Mouse (Mus musculus): Measurements from ENCODE around the gene Mlh1.

Mlh1 gene

DNA sequence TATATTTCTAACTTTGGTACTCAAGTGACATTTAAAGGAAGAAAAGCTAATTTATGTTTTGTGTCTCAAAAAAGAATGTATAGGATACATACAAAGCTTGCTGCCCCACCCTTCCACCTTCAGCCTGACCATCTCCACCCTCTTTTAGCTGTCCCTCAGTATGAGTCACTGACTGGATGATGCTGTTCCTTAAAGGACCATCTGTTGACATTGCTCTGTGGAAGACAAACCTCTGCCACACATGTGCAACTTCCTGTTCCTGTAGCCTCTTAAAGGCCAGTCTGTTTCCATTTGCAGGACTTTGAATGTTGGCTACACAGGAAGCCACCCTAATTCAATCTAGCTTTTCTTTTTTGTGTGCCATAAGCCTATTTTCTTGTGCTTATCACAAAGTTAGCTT is 55.2 kb downstream of the Mlh1 start:
- no peak for DNase-seq (ENCODE audit: low read depth)

DNA sequence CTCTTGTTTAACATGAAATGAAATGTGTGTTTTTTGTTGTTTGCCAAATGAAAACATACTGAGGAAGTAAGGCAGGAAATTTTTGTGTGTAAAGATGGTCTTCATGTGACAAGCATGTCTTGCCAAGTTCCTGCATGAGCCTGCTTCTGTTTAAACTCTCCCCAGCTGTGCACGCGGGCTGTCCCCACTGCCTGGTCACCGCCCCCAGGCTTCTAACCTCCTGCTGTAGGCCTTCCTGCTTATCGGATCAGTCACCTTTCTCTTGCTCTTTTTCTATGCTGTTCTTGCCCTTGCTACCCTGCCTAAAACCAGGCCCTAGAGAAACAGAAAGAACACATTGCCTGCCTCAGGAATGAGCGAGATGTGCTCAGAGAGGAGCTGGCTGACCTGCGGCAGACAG is 58.1 kb downstream of the Mlh1 start:
- DNase-seq (ENCODE audit: low read depth), result peak; percentile 21

DNA sequence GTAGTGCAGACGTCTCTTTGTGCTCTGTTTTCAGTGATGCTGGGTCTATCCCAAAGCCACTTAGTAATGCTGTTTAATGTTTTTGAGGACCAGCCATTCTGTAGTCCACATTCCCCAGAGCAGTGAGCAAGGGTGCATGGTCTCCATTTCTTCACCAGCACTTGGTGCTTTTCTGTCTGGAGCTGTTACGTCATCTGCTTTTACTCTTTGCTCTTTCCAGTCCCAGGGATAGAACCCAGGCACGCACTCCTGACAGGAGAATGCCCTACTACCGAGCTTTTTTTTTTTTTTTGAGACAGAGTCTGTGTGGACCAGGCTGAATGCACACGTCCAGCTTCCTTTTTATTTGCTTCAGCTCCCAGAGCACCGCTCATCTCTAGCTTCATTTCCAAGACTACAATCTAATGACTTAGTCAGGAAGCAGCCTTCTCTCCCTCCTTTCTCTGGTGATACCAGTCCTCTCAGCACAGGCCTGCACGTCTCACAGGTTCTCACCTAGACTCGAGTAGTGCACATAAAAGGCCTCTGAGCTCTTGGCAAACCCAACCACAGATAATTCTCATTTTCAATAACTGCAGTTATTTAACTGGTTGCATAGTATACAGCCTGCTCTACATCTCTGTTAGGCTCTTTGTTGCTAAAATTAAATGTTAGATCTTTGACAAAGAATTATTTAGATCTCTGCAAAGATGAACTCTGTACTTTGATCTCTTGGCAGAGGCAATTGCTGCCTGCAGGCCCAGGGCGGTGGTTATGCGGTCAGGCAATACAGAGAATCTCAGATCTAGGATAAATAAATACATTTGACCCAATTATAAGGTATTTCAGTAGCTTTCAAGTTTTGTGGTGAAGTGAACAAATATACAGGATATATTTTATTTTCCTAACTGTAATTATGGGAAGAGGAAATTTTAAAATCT is 60.2 kb downstream of the Mlh1 start:
- DNase-seq (ENCODE audit: low read depth), result no peak

DNA sequence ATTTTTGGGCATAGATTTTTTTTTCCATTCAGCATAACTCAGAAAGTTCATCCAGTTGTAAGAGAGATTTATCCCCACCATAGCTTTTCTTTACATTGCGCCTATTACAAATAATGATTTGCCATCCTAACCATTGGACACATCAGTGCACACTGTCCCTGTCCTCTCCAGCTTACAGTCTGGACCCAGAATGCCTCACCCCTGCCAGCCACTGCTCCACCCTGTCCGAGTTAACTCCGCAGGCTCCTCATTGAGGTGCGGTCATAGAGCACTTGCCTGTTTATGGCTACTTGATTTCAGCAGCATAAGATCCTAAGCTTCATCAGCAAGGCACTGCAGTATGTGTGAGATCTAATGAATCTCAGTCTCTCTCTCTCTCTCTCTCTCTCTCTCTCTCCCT is 61.2 kb downstream of the Mlh1 start:
- no peak for DNase-seq (ENCODE audit: low read depth)

DNA sequence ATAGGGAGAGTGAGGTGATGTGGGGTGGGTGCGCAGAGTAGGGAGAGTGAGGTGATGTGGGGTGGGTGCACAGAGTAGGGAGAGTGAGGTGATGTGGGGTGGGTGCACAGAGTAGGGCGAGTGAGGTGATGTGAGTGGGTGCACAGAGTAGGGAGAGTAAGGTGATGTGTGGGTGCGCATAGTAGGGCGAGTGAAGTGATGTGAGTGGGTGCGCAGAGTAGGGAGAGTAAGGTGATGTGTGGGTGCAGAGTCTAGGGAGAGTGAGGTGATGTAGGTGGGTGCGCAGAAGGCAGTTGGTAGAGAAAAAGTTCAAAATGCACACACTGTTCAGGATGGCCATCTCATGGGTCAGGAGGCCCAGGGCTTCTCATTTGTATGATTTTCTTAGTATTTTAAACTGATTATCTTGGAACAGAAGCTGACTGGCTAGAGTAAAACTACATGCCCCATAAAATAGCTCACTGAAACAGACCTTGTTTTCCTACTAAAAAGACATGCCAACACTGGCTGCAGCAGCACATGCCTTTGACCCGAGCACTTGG is 62.4 kb downstream of the Mlh1 start:
- DNase-seq (ENCODE audit: low read depth), result no peak

DNA sequence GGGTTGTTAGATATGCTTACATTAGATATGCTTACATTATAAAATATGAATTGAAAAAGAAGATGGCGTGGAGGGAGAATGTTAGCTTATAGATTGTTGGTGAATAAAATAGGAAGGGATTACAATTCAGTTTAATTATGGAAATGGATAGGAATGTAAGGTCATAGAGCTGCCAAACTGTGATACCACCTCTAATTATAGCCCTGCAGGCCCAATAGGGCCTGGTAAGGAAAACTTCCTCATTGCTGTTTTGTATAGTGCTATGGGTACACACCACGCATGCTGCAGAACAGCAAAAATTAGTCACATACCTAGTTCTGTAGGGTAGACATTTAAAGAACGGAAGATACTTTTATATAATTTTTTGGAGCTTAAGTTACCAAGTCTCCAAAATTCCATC is 63.4 kb downstream of the Mlh1 start:
- DNase-seq (ENCODE audit: low read depth), result no peak

DNA sequence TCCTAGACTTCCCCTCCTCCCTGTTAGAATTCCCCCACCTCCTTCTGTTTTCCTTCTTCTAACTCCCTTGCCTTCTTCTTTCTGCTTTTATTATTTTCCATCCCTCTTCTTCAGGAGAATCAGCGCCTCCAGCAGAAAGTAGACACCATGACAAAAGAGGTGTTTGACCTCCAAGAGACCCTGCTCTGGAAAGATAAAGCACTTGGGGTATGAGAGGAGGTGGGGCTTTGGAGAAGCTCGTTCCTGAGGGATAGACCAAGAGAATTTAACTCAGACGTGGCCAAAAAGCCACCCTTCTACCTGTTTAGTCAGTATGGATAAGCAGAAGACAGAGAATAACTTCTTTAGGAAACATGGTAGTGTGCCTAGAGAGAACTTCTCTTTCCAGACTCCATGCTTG is 63.9 kb downstream of the Mlh1 start:
- no peak for DNase-seq (ENCODE audit: low read depth)

DNA sequence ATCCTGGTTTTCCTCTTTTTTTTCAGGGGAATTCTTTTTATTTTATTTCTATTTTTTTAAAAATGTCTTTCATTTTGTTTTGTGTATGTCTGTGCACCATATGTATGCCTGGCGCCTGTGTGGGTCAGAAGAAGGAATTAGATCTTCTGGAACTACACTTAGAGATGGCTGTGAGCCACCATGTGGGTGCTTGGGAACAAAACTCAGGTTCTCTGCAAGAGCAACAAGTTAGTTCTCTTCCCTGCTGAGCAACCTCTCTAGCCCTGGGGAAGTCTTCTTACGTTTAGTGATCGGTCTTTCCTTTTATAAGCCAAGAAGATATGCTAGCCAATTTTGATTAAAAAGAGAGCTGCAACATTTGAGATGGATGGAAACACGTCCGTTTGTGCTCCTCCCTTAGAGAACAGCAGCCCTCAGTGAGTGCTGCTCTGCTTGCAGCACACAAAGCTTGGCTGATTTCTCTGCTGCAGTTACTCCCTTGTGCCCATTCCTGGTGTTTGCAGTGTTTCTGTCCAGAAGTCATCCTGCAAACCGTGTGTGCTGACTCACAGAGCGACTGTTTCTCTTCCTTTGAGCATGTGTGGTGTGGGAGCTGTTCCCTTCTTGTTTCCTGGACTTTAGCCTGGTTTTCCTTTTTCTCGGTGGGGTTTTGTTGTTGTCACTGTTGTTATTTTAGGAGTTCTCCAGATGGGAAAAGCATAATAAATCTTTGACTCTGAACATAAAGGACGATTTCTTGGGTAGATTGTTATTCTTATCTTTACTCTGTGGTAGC is 66.8 kb downstream of the Mlh1 start:
- DNase-seq (ENCODE audit: low read depth), result no peak

DNA sequence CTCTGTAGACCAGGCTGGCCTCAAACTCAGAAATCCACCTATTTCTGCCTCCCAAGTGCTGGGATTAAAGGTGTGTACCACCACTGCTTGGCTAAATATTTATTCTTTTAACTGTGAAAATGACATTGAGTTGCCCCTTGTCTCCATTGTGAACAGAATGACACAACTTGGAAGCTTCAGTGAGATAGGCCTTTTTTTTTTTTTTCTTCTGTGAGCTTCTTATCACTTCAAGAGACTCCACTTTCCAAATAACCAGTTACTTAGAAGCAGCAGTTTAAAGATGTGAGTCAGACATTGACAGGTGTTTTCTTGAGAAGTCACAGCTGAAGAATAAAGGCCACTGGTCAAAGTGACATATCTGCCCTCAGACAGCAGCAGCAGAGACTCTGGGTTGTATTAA is 71.4 kb downstream of the Mlh1 start:
- no peak for DNase-seq (ENCODE audit: low read depth)

DNA sequence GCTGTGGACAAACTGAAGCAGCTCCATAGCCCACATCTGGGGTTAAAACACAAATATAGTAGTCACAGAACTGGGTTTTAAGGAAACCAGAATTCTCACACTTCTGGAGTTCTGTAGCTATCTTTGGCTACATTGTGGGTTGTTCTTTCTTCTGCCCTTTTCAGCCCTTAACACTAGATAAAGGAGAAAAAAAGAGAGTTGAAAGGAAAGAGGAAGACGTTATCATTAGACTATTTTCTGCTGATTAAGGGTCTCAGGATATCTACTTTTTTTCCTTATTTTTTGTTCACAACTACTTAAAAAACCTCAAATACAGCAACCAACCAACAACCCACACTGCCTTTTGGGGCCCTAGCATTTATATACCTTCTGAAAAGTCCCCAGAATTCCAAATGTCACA is 73.3 kb downstream of the Mlh1 start:
- no peak for DNase-seq (ENCODE audit: low read depth)

DNA sequence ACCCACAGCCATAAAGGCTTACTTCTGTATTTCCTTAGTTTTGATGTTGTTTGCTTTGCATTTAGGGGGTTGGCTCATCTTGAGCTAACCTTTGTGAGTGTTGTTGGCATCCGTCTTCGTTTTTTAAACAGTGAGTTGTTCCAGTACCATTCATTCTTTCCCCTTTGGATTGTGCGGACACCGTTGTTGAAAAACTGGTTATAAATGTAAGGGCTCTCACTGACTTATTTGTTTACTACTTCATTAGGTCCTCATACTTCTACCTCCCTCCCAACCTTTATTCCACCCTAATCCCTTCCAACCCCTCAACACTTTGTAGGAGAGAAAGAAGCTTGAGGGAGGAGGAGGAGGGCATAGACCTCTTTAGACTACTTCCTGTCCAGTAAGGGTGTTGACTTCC is 73.9 kb downstream of the Mlh1 start:
- DNase-seq (ENCODE audit: low read depth), result no peak

DNA sequence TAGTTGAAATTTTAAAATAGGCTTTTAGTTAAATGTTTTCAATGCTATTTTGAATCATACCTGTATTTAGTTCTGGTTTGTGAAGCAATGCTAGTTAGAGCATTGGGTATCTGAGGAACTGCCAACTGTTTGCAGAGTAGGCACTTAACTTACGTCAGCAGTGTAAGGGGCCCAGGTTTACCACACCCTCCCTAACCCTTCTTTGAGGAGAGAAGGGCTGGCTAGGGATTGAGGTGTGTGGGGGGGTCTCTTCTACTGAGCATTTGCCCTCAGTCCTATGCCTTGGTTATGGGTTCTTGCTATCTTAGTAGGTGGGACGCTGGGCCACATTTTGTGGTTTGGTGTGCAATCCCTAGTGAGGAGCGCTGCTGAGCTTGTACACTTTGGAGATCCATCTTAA is 74.5 kb downstream of the Mlh1 start:
- no peak for DNase-seq (ENCODE audit: low read depth)

DNA sequence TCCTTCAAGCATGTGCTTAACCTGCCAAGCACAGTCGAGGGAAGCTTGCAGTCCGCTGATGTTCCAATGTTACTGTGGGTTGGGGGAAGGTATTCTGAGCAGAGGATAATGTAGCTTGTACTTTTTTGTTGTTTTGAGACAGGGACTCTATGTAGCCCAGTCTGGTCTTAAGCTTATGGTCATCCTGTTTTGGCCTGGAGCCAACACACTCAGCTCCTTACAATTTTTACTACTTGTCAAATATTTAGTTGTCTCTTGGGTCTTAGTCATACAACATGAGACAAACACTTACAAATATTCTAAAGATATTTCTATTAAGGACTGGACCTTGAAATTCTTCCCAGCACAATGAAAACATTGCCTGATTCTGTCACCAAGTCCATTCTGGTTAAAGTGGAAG is 78.4 kb downstream of the Mlh1 start:
- DNase-seq (ENCODE audit: low read depth), result no peak

DNA sequence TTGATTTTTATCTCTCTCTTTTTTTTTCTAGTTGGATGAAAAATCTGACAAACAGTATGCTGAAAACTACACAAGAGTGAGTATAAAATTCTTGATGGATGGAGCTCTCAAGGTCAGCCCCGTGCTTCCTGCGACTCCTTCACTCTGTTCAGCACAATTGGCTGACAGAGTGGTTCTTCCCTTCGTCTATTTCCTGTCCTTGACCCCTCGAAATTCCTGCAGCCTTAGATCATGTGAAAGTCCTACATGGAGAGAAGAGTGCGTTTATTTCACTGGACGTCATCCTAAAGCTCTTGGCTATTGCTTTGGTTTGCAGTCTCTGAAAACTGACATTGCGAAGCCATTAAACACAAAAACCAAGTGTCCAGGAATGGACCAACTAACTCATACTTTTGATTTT is 82.9 kb downstream of the Mlh1 start:
- no peak for DNase-seq (ENCODE audit: low read depth)

DNA sequence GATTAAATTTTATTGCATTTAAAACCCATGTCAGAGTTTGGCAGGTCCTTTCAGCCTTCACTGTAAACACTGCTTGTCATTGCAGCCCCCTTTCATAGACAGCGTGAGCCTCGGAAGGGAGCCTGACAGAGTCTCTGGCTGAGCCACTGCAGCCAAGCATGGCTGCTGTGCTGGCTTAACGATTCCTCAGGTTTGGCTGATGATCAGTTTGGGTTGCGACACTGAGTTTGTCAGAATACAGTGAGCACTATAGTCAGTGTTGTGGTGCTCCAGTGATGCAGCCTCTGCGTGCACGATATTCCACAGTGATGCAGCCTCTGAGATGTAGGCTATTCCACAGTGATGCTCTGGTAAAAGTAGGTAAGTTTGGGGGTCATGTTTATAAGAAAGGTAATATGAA is 84.7 kb downstream of the Mlh1 start:
- DNase-seq (ENCODE audit: low read depth), result no peak

DNA sequence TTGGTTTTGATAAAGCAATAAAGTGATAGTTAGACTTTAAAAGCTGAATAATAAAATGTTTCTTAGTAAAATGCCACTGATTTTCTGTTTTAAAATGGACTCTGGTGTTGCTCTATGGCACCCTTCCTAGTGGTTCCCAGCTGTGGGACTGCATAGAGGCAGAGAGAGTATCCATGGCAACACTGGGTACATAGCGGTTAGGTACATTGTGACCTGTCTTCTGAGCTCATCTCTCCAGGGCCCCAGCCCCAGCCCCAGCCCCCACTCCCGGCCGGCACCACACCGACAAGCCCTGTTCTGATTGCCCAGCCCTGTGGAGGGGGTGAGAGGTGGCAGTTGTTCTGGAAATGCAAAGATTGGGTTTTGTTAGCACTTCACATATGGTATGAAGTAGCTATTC is 86.7 kb downstream of the Mlh1 start:
- DNase-seq (ENCODE audit: low read depth), result no peak

DNA sequence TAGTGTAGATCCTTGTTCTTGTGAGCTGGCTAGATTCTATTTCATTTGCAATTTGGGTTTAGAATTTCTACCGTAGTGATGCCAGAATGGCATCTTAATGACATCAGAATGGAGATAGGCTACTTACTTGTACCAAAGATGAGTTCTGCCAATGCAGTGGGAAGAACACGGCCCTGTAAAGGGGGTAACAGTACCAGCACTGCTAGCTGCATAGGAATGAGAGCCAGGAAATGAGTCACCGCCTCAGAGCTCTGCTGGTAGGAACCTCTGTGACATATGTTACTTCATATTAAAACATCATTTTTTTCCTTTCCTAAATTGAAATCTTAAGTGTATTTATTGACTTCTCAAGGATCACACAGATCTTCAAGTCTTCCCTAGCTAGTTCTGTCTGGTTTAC is 89.4 kb downstream of the Mlh1 start:
- no peak for DNase-seq (ENCODE audit: low read depth)

DNA sequence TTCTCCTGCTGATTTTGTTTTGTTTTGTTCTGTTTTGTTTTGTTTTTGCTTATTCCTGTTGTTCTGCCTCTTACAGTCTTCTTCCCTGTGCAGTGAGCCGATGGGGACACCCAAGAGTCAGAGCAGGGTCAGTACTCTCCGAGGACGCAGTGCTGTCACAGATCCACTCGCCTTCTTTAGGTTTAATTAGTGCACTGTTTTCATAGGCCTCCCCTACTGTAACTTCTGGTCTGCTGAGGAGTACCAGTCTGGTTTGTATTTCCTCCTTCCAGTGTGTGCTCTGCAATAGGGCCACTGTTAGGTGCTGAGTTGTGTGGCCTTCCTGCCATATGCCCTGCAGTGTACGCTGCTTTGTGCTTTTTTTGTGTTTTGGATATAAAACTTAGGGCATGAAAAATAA is 92.6 kb downstream of the Mlh1 start:
- DNase-seq (ENCODE audit: low read depth), result no peak

All from c-Kit-positive CD71-positive TER-119-negative erythroid progenitor cells, embryonic 14.5 days (primary cell).